Mouse (Mus musculus): ENCODE results near the gene Ric3.

Ric3 gene

GRCm38 (mm10) chr7:108996156-108996555, 87.0 kb downstream of the Ric3 start:
- no peak for DNase-seq

GRCm38 (mm10) chr7:108993881-108994291, 89.2 kb downstream of the Ric3 start:
- no peak for DNase-seq

GRCm38 (mm10) chr7:108993230-108993629, 89.9 kb downstream of the Ric3 start:
- DNase-seq, result peak; percentile 34

- no peak for DNase-seq
Measured at GRCm38 (mm10) chr7:108991207-108991606, 91.9 kb downstream of the Ric3 start.

GRCm38 (mm10) chr7:108985934-108986708, 97.0 kb downstream of the Ric3 start:
- no peak for DNase-seq
